Mouse (Mus musculus): ENCODE results near the gene Olfr69. TPM values are rescaled to one million over a fixed set of nuclear protein-coding genes. Genes with fewer than 3 reads are reported as not detected.
"Not testable (repeated sequence)": the region's sequence is repeated elsewhere in the genome, so short reads cannot be mapped to it uniquely, and the experiment has no call there.

Gene Olfr69
- polyA plus RNA-seq (2017; shearing (Covaris generic)) = under 1 TPM in 1 of 3 experiments, not detected in 2; 0.12 TPM

DNA sequence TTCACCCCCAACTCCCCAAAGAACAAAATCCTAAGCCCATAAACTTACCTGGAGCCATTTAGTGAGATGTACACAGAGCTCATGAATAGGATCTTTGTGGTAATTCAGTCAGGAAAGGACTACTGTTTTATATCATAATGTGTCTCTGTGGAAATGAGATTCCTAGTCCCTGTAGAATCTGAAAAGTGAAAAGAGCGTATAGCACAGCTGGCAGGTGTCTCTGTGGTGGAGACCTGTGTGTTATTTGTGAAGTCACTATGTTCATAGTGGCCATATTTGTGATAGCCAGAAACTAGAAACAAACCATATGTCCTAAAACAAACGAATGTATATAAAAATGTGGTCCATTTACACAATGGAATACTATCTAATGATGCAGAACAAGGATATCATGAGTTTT is at the start of gene Olfr69:
Olfr69 (minus strand) TSS at position 101 of the 400 bp plus-strand sequence.
- no peak for ATAC-seq

- ATAC-seq = not testable (repeated sequence)
Observed at GRCm38 (mm10) chr7:103815085-103815484, 43.7 kb upstream of the Olfr69 start.

DNA sequence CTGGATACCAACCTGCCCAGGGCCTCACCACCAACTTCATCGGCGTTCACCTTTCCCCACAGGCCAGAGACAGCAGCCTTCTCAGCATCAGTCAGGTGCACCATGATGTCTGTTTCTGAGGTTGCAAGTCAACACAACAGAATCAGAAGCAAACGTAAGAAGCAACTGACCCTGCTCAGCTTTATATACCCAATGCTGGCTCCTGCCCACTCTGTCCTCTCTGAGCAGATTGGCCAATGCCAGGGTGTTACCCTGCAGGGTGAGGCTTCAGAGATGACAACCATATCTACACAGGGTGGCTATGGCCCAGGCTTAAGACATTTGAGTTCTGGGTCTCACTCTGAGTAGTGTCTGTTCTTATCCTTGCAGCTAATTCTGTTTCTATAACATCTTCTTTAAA is 42.4 kb upstream of the Olfr69 start, which contains the start of gene Hbb-bt:
Hbb-bt (minus strand) TSS at position 231 of the 400 bp plus-strand sequence.
- no peak for ATAC-seq

GRCm38 (mm10) chr7:103813152-103813551 is 41.8 kb upstream of the Olfr69 start:
- ATAC-seq = not testable (repeated sequence)

DNA sequence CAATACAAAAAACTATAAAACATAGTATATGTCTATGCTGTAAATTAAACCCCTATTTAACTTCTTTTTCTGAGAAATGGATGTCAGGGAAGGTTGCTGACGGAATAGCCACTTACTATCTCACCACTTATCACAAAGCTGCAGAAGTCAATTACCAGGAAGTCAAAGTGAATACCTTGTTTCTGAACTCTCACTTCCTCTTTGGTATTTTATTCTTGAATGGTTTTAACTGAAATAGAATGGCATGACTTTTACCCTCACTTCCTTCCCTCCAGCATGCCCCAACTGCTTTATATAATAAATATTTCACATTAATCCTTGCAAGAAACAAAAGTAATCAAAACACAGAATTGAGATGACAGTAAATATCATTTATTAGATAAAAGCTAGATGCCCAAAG is 40.8 kb upstream of the Olfr69 start:
- no peak for ATAC-seq

DNA sequence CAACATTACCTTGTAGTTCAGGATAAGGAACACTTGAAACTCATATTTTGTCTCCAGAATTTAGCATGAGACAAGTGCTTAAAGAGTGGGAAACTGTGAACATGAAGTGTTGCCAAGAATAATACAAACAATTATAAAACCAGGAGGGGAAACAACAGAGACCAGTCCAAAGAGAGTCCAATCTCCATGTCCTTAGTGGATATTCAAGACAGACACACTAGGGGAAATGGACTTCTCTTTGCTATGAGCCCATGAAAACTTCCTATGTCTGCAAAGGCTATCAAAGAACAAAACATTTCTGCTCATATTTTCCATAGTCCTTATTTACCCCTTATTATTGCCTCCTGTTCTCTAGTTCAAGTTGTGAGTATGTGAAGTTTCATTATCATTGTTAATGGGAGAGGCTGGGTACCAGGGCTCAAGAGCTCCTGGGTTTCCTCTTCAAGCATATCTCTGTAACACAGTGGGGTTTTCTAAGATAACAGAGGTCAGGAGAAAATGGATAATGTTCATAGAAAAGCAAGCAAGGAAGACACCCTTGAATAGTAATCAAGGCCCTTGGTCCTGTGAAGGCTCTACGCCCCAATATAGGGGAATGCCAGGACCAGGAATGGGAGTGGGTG is 39.9 kb upstream of the Olfr69 start:
- ATAC-seq = no peak

DNA sequence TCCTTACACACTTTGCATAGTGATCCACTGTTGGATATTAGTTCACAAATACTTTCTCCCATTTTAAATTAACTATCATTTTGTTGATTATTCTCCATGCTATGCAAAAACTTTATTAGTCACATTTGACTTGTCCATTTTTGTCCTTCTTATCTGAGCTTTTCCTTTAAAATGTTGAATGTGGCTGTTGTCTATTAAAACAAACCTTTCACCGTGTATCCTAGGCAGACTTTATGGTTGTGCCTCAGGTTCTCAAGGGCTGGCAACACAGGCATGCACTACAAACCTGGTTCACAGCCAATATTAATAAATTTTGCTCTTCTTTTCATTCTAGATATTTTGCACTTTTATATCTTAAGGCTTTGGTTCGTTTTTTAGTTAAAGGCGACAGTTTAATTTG is 39.4 kb upstream of the Olfr69 start:
- no peak for ATAC-seq

DNA sequence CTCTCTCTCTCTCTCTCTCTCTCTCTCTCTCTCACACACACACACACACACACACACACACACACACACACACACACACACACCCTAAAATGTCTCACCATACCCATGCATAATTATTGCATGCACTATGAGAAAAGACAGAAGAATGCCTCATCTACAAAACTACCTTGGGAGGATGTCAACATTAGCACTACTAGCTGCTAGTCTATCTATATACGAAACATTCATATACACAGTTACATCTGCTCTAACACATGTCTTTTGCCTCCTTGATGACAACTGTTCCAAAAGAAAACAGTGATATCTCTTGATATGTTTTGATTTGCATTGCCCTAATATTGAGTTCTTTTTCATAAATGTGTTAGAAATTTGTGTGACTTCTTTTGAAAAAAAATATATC is 38.9 kb upstream of the Olfr69 start:
- no peak for ATAC-seq

GRCm38 (mm10) chr7:103809801-103810155 is 38.4 kb upstream of the Olfr69 start:
- no peak for ATAC-seq

DNA sequence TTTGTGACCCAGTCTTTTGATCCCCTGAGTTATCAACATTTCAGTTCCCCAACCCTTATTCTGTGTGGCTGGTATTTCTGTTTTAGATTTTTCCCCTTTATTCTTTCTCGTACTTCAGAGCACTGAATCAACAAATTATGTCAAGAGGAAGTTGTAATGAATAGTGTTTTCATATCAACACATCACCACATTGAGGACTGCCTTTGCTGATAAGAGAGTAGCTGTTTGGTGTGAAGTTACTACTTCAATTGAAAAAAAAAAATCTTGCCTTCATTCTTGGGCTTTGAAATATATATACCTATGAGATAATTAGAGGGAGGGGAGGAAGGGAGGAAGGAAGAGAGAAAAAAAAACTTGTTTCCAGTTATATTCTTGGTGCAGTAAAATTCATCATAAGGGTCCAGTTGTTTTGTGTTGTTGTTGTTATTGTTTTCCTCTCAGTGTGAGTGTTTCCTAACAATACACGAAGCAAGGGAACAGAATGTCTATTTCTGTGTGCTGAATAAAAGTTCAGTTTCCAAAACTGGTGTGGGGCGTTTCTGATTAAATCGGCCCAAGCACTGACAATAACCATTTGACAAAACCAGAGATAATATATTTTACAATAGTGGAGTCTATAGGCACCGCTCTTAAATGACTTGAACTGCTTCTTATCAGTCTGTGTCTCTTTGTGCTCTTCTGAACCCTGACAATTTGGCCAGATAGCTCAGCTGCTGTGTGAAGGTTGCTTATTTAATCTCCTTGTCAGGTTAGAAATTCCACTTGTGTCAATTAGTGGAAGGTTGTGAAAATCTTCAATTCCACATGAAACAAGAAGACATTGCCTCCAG is 37.8 kb upstream of the Olfr69 start:
- ATAC-seq = no peak

DNA sequence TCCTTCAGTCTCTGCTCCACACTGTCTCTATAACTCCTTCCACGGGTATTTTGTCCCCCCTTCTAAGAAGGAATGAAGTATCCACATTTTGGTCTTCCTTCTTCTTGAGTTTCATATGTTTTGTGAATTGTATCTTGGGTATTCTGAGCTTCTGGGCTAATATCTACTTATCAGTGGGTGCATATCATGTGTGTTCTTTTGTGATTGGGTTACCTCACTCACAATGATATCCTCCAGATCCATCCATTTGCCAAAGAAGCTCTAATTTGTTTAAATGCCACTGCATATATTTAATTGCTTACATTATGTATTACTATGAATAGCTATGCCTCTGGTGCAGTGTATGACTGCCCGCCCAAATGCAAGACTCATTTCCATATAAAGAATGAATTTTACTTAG is 36.7 kb upstream of the Olfr69 start:
- ATAC-seq = not testable (repeated sequence)

- no peak for ATAC-seq
Observed at GRCm38 (mm10) chr7:103806856-103807255, 35.5 kb upstream of the Olfr69 start.

DNA sequence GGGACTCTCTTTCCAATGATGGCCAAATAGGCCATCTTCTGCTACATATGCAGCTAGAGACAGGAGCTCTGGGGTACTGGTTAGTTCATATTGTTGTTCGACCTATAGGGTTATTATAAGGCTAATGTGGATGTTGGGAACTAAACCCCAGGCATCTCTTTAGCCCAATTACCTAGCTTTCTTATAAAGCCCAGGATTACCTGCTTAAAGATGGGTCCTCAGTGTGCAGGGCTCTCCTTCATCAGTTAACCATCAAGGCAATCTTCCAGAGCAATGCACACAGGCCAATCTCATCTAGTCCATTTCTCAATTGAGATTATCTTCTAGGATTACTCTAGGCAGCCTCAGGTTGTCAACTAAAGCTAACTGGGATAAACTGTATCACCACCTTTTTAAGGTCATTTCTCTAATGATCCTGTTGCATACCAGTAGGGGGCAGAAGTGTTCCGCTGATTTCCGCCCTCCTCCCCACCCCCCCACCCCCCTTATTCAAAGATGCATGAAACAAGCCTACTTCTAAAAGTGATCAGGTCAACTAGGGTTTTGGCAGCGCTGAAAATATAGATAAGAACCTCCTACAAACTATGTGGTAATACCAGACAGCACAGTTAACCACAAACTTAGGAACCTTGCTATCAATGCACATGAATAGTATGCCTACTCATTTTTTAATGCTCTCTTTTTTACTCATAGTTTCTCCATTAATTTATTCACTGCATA is 21.4 kb upstream of the Olfr69 start:
- no peak for ATAC-seq

- ATAC-seq = no peak
Observed at GRCm38 (mm10) chr7:103791721-103792120, 20.3 kb upstream of the Olfr69 start, which contains the start of gene Olfr67. Gene Olfr67, minus strand, starts transcription at chr7:103791821.

- ATAC-seq = no peak
Observed at GRCm38 (mm10) chr7:103779598-103779997, 8.2 kb upstream of the Olfr69 start, which contains the start of gene Olfr68. Gene Olfr68, minus strand, starts transcription at chr7:103779698.

DNA sequence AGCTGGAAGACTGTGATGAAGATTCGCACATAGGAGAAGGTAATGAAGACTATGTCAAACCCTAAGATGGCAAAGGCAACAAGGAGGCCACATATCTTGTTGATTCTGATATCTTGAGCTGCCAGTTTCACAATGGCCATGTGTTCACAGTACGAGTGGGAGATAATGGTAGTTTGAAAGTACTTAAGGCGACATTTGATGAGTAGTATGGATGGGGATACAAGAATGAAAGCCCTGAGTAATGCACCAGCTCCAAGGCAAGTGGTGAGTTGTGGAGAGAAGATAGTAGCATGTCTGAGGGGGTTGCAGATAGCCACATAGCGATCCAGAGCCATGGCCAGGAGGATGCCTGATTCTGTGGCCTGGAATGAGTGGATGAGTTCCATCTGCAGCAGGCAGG is 6.3 kb upstream of the Olfr69 start:
- ATAC-seq = not testable (repeated sequence)

DNA sequence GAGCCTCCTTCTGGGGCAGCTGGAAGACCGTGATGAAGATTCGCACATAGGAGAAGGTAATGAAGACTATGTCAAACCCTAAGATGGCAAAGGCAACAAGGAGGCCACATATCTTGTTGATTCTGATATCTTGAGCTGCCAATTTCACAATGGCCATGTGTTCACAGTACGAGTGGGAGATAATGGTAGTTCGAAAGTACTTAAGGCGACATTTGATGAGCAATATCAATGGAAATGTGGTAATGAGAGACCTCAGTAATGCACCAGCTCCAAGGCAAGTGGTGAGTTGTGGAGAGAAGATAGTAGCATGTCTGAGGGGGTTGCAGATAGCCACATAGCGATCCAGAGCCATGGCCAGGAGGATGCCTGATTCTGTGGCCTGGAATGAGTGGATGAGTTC is 3.7 kb downstream of the Olfr69 start:
- ATAC-seq = not testable (repeated sequence)

DNA sequence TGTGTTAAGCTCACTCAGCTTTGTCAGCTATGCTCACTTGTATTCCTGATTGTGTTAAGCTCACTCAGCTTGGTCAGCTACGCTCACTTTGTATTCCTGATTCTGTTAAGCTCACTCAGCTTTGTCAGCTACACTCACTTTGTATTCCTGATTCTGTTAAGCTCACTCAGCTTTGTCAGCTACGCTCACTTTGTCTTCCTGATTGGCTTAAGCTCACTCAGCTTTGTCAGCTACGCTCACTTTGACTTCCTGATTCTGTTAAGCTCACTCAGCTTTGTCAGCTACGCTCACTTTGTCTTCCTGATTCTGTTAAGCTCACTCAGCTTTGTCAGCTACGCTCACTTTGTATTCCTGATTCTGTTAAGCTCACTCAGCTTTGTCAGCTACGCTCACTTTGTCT is 9.2 kb downstream of the Olfr69 start:
- not testable (repeated sequence) for ATAC-seq

GRCm38 (mm10) chr7:103757233-103757632 is 14.2 kb downstream of the Olfr69 start, which contains the start of gene Olfr630:
Gene Olfr630, minus strand, starts transcription at chr7:103757333.
- ATAC-seq = no peak

GRCm38 (mm10) chr7:103744843-103745242 is 26.6 kb downstream of the Olfr69 start, which contains the start of gene Olfr629:
Gene Olfr629, minus strand, starts transcription at chr7:103744943.
- ATAC-seq = no peak

DNA sequence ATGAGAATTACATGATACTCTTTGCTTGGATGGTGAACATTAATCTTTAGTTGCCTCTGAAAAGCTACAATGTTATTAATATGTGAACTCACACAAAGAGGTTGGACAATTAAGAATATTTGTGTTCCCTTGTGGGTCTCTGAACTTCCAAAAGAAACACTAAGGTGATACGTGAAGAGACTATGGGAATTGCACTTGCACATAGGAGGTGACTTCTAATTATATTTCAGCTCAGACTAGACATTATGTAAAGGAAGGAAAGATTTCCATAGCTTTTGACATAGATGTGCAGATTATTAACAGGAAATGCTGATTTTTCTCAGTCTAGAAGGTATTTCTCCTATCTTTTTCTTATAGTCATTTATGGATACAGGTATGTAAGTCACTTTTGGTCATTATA is 41.3 kb downstream of the Olfr69 start, which contains the start of gene Olfr628:
Olfr628 (plus strand) TSS at position 301 of the 400 bp plus-strand sequence.
- no peak for ATAC-seq

DNA sequence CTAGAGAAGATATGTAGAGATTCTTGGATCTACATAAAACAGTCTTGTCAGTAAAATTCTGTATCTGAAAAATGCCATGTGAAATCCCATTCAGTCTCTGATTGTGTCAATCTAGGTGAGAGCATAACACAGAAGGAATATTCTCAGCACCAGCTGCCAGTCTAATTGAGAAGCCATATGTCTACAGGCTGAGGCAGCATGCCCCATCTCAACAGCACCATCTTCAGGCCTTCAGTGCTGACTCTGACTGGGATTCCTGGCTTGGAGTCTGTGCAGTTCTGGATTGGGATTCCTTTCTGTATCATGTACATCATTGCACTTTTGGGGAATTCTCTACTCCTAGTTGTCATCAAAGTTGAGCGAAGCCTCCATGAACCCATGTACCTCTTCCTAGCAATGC is 55.0 kb downstream of the Olfr69 start:
- ATAC-seq = not testable (repeated sequence)

All from inflammation-experienced regulatory T-cells, adult 6 months (primary cell).